Mouse (Mus musculus): ENCODE measurements around the gene Arhgap20.

- no peak for TF ChIP-seq EP300 (IDR thresholded peaks at IDR 0.05; ENCODE audit: low read length)
- TF ChIP-seq ETS1 (conservative IDR thresholded peaks at IDR 0.05; ENCODE audit: low read depth, low read length), result no peak
These were observed 9.1 kb downstream of the Arhgap20 start for GRCm38 (mm10) chr9:51774201-51774600.

Data from CH12.LX (cell line).